Mouse (Mus musculus) heart, postnatal 36 days (tissue): ENCODE data around the gene Slit1. TPM values are rescaled to one million over a fixed set of nuclear protein-coding genes. Genes with fewer than 3 reads are reported as not detected.

ENCODE experiments used
- DNase-seq, 2 experiments: peaks; one replicate each; pipeline ENCODE4 v3.0.0; 2021 to 2022
- intact Hi-C: fragments of 180-260 bp; cut with DNase I; formaldehyde crosslinking; loops from one replicate; pipeline ENCODE4 v1.15.1; 2025
- total RNA-seq, 2 experiments: library from RNA; stranded (reverse); gene quantifications; 2 replicates each; pipeline ENCODE4 v1.2.3; 2021

The Slit1 gene
- total RNA-seq, 2 experiments from 2014 or later: 0.11 TPM; not detected in 1

GRCm38 (mm10) chr19:41725491-41725890 is 18.0 kb downstream of the Slit1 start:
- intact Hi-C loops: no loop called here
- DNase-seq: no peak

GRCm38 (mm10) chr19:41724831-41725470 is 18.5 kb downstream of the Slit1 start:
- intact Hi-C loops: no loop called here
- DNase-seq: no peak

- DNase-seq: no peak
- intact Hi-C loops: no loop called here
These were observed 20.1 kb downstream of the Slit1 start for GRCm38 (mm10) chr19:41723337-41723736.

GRCm38 (mm10) chr19:41719436-41719835 is 24.0 kb downstream of the Slit1 start:
- intact Hi-C loops: no loop called here
- DNase-seq: no peak

GRCm38 (mm10) chr19:41716233-41717218 is 26.9 kb downstream of the Slit1 start:
- no peak for DNase-seq
- intact Hi-C loops: no loop called here

- DNase-seq: no peak
- intact Hi-C loops: no loop called here
These were observed 29.0 kb downstream of the Slit1 start for GRCm38 (mm10) chr19:41714431-41714917.

GRCm38 (mm10) chr19:41712829-41713228 is 30.6 kb downstream of the Slit1 start:
- intact Hi-C loops: no loop called here
- no peak for DNase-seq

GRCm38 (mm10) chr19:41711665-41712064 is 31.8 kb downstream of the Slit1 start:
- intact Hi-C loops: no loop called here
- no peak for DNase-seq

GRCm38 (mm10) chr19:41709497-41710165 is 33.8 kb downstream of the Slit1 start:
- intact Hi-C loops: no loop called here
- no peak for DNase-seq

GRCm38 (mm10) chr19:41707850-41708249 is 35.6 kb downstream of the Slit1 start:
- intact Hi-C loops: no loop called here
- DNase-seq: no peak

- intact Hi-C loops: no loop called here
These were observed 37.2 kb downstream of the Slit1 start for GRCm38 (mm10) chr19:41706094-41706828.

GRCm38 (mm10) chr19:41705416-41705815 is 38.0 kb downstream of the Slit1 start:
- intact Hi-C loops: no loop called here
- no peak for DNase-seq

More at GRCm38 (mm10) chr19:41706094-41706828, 37.2 kb downstream of the Slit1 start:
- DNase-seq: no peak

- no peak for DNase-seq
- intact Hi-C loops: no loop called here
These were observed 40.8 kb downstream of the Slit1 start for GRCm38 (mm10) chr19:41702638-41703037.

- no peak for DNase-seq
- intact Hi-C loops: no loop called here
These were observed 44.5 kb downstream of the Slit1 start for GRCm38 (mm10) chr19:41698857-41699424.

GRCm38 (mm10) chr19:41697807-41698515 is 45.5 kb downstream of the Slit1 start:
- intact Hi-C loops: no loop called here

GRCm38 (mm10) chr19:41697111-41697806 is 46.2 kb downstream of the Slit1 start:
- no peak for DNase-seq
- intact Hi-C loops: no loop called here

More at GRCm38 (mm10) chr19:41697807-41698515, 45.5 kb downstream of the Slit1 start:
- no peak for DNase-seq

- no peak for DNase-seq
- intact Hi-C loops: no loop called here
These were observed 47.0 kb downstream of the Slit1 start for GRCm38 (mm10) chr19:41696443-41696842.

GRCm38 (mm10) chr19:41695046-41695445 is 48.4 kb downstream of the Slit1 start:
- intact Hi-C loops: no loop called here
- no peak for DNase-seq

- DNase-seq: no peak
- intact Hi-C loops: no loop called here
These were observed 48.9 kb downstream of the Slit1 start for GRCm38 (mm10) chr19:41694610-41695009.
